Mouse (Mus musculus): ENCODE data around the gene Camkv.

Camkv gene

GRCm38 (mm10) chr9:107935374-107935773 is at the start of gene Camkv:
Camkv (plus strand) TSS chr9:107935674.
- no peak for DNase-seq

GRCm38 (mm10) chr9:107887804-107888266 is 47.6 kb upstream of the Camkv start, which contains the start of gene Mon1a:
Mon1a (plus strand) TSS chr9:107888151.
- peak; percentile 95 for DNase-seq

- peak; percentile 62 for DNase-seq
Observed at GRCm38 (mm10) chr9:107888267-107888850, 47.1 kb upstream of the Camkv start.

- no peak for DNase-seq
Observed at GRCm38 (mm10) chr9:107890260-107890659, 45.2 kb upstream of the Camkv start.

GRCm38 (mm10) chr9:107891023-107891422 is 44.5 kb upstream of the Camkv start:
- DNase-seq, result no peak

GRCm38 (mm10) chr9:107898563-107898962 is 36.9 kb upstream of the Camkv start:
- no peak for DNase-seq

GRCm38 (mm10) chr9:107899855-107900254 is 35.6 kb upstream of the Camkv start:
- DNase-seq, result peak; percentile 43

GRCm38 (mm10) chr9:107900840-107901626 is 34.4 kb upstream of the Camkv start:
- peak; percentile 95 for DNase-seq

GRCm38 (mm10) chr9:107901627-107901914 is 33.9 kb upstream of the Camkv start:
- DNase-seq, result no peak

- peak; percentile 84 for DNase-seq
Observed at GRCm38 (mm10) chr9:107904726-107905125, 30.7 kb upstream of the Camkv start.

- peak; percentile 32 for DNase-seq
Observed at GRCm38 (mm10) chr9:107906252-107906966, 29.1 kb upstream of the Camkv start, which contains the start of gene Mst1r. Mst1r (plus strand) TSS chr9:107906873.

- DNase-seq, result no peak
Observed at GRCm38 (mm10) chr9:107906967-107907800, 28.3 kb upstream of the Camkv start.

GRCm38 (mm10) chr9:107907801-107908120 is 27.7 kb upstream of the Camkv start:
- no peak for DNase-seq

- DNase-seq, result no peak
Observed at GRCm38 (mm10) chr9:107908410-107909158, 26.9 kb upstream of the Camkv start.

- no peak for DNase-seq
Observed at GRCm38 (mm10) chr9:107910025-107910769, 25.3 kb upstream of the Camkv start.

- DNase-seq, result no peak
Observed at GRCm38 (mm10) chr9:107914764-107915420, 20.6 kb upstream of the Camkv start.

GRCm38 (mm10) chr9:107917895-107918608 is 17.4 kb upstream of the Camkv start:
- DNase-seq, result no peak

- no peak for DNase-seq
Observed at GRCm38 (mm10) chr9:107918884-107919283, 16.6 kb upstream of the Camkv start.

- no peak for DNase-seq
Observed at GRCm38 (mm10) chr9:107919441-107919840, 16.0 kb upstream of the Camkv start.

- no peak for DNase-seq
Observed at GRCm38 (mm10) chr9:107923021-107923420, 12.5 kb upstream of the Camkv start.

All from cerebellum, adult 9-11 months (tissue).